Mouse (Mus musculus) thymus, postnatal 0 days (tissue): Measurements from ENCODE around the gene Syne4. TPM values are rescaled to one million over a fixed set of nuclear protein-coding genes. Genes with fewer than 3 reads are reported as not detected.

Experiments
- DNase-seq: peaks from one replicate; pipeline ENCODE4 v3.0.0-alpha.2; 2015; ENCODE audit warnings: low spot score
- polyA plus RNA-seq: library from polyadenylated mRNA; unstranded; fragments of >200 nt; fragmentation: Nextera tagmentation; extraction: Ambion mirVana; gene quantifications from 2 replicates; pipeline ENCODE4 v1.2.1, GENCODE M21; 2015

The Syne4 gene
- polyA plus RNA-seq, 1 experiment from 2014 or later = 9.5 TPM

GRCm38 (mm10) chr7:30295103-30295502, 19.5 kb upstream of the Syne4 start:
- no peak for DNase-seq

DNA sequence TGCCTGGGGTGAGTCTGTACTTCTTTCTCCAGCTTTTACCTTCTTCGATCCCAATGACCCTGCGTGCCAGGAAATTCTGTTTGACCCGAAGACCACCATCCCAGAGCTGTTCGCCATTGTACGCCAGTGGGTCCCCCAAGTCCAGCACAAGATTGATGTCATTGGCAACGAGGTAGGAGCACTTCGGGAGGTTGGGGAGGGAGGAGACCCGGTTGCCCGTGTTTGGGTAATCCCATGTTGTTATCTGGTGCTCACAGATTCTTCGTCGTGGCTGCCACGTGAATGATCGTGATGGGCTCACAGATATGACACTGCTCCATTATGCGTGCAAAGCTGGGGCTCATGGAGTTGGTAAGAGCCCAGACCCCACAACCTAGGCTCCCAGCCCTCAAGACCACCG, 17.8 kb upstream of the Syne4 start:
- DNase-seq = no peak

- DNase-seq = no peak
Observed at GRCm38 (mm10) chr7:30297266-30297665, 17.3 kb upstream of the Syne4 start.

DNA sequence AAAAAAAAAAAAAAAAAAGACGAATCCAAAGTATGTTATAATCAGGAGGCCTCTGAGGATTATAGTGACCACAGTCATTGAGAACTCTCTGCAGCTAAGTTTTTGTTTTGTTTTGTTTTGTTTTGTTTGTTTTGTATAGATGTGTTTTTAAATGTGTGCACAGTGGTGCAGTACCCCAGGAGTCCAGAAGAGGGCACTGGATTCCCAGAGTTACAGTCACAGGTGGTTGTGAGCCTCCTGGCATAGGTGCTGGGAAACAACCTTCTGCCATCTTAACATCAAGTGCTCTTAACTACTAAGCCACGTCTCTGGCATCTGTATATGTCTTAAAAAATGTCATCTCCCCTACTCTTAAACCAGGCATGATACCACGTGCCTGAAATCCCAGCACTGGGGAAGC, 13.7 kb upstream of the Syne4 start:
- peak; percentile 53 for DNase-seq

DNA sequence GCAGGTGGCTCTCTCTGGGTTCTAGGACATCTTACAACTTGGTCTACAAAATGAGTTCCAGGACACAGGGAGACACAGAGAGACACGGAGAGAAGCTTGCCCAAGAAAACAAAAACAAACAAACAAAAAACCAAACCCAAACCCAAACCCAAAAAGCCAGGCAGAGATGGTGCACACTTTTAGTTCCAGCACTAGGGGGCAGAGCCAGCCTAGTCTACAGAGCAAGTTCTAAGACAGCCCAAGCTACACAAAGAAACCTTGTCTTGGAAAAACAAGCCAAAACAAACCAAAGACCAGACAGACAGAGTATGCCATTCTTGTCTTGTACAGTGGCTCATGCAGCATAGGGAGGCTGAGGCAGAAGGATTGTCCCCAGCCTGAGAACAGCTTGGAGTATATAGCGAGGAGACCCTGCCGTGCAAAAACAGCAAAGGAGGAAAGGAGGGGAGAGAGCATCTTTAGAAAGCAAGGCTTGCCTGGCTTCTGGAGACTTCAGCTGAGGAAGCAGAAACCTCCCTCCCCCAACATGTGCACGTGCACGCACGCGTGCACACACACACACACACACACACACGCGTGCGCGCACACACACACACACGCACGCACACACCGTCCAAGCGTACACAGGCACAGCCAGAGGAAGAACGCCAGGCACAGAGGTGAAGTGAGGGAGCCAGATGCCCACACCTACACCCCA, 8.4 kb upstream of the Syne4 start:
- DNase-seq = no peak

GRCm38 (mm10) chr7:30308076-30309005, 6.3 kb upstream of the Syne4 start, which contains the start of gene Alkbh6:
Alkbh6 (plus strand) TSS chr7:30308717.
- DNase-seq = peak; percentile 95

DNA sequence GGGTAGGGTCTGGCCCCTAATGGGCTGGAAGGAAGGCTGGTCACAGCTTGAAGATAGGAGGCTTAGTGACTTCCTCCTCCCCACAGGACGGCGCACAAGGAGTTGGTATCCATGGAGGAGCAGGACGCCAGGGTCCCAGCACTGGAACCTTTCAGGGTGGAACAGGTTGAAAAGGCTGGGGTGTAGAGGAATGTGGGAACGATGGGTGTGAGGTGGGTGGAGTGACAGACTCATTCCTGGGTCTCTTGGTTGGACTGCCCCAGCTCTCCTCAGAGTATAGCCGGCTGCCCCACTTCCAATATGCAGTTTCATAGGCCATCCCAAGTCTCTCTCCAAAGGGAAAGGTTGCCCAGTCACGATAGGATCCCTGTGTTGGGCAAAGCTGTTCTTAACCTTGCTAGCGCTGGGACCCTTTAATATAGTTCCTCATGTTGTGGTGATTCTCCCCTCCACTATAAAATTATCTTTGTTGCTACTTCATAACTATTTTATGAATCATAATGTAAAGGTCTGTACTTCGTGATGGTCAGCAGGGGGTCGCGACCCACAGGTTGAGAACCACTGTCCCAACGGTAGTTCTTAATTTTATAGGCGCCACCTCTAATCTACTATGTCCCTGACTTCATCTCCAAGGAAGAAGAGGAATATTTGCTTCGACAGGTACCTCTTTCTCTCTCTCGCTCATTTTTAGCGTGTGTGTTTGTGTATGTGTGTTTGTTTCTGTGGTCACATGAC, 5.0 kb upstream of the Syne4 start:
- no peak for DNase-seq

DNA sequence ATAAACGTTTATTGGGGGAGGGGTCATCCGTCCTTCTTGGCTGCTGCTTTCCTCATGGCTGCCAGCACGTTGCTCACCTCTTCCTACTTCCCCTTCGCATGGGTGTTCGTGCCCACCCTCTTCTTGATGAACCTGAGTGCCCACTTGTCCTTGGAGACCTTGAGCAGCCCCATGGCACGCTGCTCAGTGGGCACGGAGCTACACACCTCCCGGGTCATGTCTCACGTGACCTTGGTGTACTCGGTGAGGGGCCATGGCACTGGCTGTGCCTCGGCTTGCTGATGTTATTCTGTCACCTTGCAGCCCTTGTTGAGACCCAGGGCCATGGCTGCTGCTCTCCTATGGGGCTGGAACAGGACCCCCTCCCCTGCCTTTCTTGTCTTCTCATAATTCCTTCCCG, 4.5 kb upstream of the Syne4 start:
- no peak for DNase-seq

- no peak for DNase-seq
Observed at GRCm38 (mm10) chr7:30313666-30314320, 814 bp upstream of the Syne4 start.

- no peak for DNase-seq
Observed at GRCm38 (mm10) chr7:30315559-30316529, 1.2 kb downstream of the Syne4 start.

- no peak for DNase-seq
Observed at GRCm38 (mm10) chr7:30318142-30318541, 3.5 kb downstream of the Syne4 start.

- DNase-seq = no peak
Observed at GRCm38 (mm10) chr7:30320946-30321345, 6.3 kb downstream of the Syne4 start.

DNA sequence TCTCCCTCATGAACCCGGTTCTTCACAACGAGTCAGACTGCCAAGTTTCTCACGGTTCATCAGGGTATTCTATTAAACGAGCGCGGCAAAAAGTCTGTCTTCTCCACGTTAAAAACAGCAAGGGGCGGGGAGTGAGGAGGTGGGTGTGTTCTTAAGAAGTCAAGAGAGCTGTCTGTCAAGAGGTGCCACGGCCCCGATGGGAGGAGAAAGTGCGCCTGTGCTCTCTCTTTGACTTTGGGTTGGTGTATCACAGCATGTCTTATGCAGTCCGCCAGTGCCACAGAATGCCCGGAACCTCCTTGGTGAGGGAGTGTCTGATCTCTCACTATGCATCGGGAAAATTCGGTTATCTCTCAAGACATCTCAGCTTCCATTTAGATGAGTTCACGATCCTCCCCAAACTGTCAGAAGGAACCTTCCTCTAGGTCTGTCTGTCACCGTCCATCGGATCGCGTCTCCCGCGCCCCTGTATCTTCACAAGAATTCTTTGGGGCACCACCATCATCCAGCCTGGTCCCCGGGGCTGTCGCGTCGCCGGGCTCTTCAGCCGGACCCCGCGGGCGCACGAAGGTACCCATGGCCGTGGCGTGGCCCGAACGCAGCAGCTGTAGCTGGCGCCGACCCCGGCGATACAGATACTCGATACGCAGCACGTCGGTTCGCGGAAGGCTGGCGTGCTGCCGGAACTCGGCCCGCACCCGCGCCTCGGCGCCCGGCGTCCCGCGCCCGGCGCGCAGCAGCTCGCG, 7.1 kb downstream of the Syne4 start, which contains the start of gene E130208F15Rik:
Gene E130208F15Rik (plus strand): TSS at position 202 of the 746 bp plus-strand sequence.
- DNase-seq = peak; percentile 84

GRCm38 (mm10) chr7:30322285-30322667, 7.7 kb downstream of the Syne4 start:
- DNase-seq = peak; percentile 95

DNA sequence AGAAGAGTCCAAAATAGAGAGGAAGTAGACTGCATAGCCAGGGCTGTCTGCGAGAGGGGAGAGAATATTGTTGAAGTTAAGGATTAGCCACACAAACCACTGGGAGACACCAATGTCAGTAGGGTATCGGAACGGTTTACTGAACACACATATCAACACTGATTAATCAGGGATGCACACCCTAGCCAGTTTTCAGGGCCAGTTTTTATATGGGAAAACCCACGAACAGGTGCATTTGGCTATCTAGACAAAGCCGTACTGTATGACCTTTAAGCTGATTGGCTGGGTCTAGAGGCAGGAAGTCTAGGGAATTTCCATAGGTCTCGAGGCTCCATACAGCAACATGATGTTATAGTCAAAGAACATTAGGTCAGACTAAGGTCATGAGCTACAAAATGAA, 8.3 kb downstream of the Syne4 start:
- DNase-seq = peak; percentile 32

- no peak for DNase-seq
Observed at GRCm38 (mm10) chr7:30323795-30324194, 9.2 kb downstream of the Syne4 start, which contains the start of gene Sdhaf1. Sdhaf1 (minus strand) TSS chr7:30323895.

- no peak for DNase-seq
Observed at GRCm38 (mm10) chr7:30324300-30324944, 9.8 kb downstream of the Syne4 start.

DNA sequence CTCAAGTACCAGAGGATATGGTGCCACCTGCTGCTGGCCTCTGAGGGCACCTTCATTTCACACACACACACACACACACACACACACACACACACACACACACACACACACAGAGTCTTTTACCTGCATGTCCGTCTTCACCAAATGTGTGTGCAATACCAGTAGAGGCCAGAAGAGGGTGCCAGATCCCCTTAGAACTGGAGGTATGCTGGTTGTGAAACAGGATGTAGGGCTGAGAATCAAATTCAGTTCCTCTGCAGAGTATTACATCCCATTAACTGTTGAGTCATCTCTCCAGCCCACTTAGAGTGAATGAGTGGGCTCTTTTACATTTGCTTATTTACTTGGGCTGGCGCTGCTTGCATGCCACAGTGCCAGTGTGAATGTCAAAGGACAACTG, 10.8 kb downstream of the Syne4 start:
- DNase-seq = peak; percentile 80

GRCm38 (mm10) chr7:30326427-30326826, 11.8 kb downstream of the Syne4 start:
- no peak for DNase-seq
